Mouse (Mus musculus) adrenal gland, postnatal 10 days (tissue): ENCODE data around the gene Lamtor2. TPM values are rescaled to one million over a fixed set of nuclear protein-coding genes. Genes with fewer than 3 reads are reported as not detected.
"Not testable (repeated sequence)": the region's sequence is repeated elsewhere in the genome, so short reads cannot be mapped to it uniquely, and the experiment has no call there.

Experiments
- DNase-seq: peaks from one replicate; pipeline ENCODE4 v3.0.0; 2021; ENCODE audit warnings: mixed read lengths
- long read RNA-seq, 2 experiments: library from polyadenylated mRNA; stranded (forward); transcript quantifications; one replicate each; pipeline ENCODE4 v2.0.0; 2021
- total RNA-seq, 2 experiments: library from RNA; stranded (reverse); gene quantifications; 2 replicates each; pipeline ENCODE4 v1.2.3; 2021

The Lamtor2 gene
- total RNA-seq: 100 to 1,000 TPM; 131 to 132 TPM
- long read RNA-seq, experiment 1, transcript Lamtor2-203 (2 exons, 567 nt): minor isoform, 5 of 135 reads
- long read RNA-seq, experiment 1, transcript Lamtor2-202 (4 exons, 568 nt): minor isoform, 13 of 135 reads
- long read RNA-seq, experiment 1, transcript Lamtor2-201 (4 exons, 668 nt): major isoform, 99 of 135 reads
- long read RNA-seq, experiment 1, partial matches to known transcripts: 5 of 135 reads
- long read RNA-seq, experiment 1, other reads (novel, unspliced or antisense): 11 of 135 reads
- long read RNA-seq, experiment 2, transcript Lamtor2-202 (4 exons, 568 nt): minor isoform, 11 of 102 reads
- long read RNA-seq, experiment 2, transcript Lamtor2-201 (4 exons, 668 nt): major isoform, 76 of 102 reads
- long read RNA-seq, experiment 2, partial matches to known transcripts: 5 of 102 reads
- long read RNA-seq, experiment 2, other reads (novel, unspliced or antisense): 3 of 102 reads

GRCm38 (mm10) chr3:88552676-88553524, at the start of gene Lamtor2:
Gene Lamtor2, minus strand, starts transcription at chr3:88553074.
- peak; percentile 98 for DNase-seq

GRCm38 (mm10) chr3:88602466-88602865, 49.6 kb upstream of the Lamtor2 start:
- DNase-seq: no peak

- not testable (repeated sequence) for DNase-seq
These were observed 43.7 kb upstream of the Lamtor2 start for GRCm38 (mm10) chr3:88596547-88596946.

- DNase-seq: no peak
These were observed 41.2 kb upstream of the Lamtor2 start for GRCm38 (mm10) chr3:88593893-88594580.

- DNase-seq: no peak
These were observed 40.2 kb upstream of the Lamtor2 start for GRCm38 (mm10) chr3:88592942-88593576.

GRCm38 (mm10) chr3:88591950-88592731, 39.3 kb upstream of the Lamtor2 start:
- peak; percentile 53 for DNase-seq

GRCm38 (mm10) chr3:88591044-88591443, 38.2 kb upstream of the Lamtor2 start:
- no peak for DNase-seq

- DNase-seq: no peak
These were observed 37.4 kb upstream of the Lamtor2 start for GRCm38 (mm10) chr3:88590246-88590645.

- no peak for DNase-seq
These were observed 33.8 kb upstream of the Lamtor2 start for GRCm38 (mm10) chr3:88586640-88587039.

GRCm38 (mm10) chr3:88585769-88586168, 32.9 kb upstream of the Lamtor2 start:
- no peak for DNase-seq

- DNase-seq: peak; percentile 86
These were observed 26.7 kb upstream of the Lamtor2 start for GRCm38 (mm10) chr3:88579454-88580117.

GRCm38 (mm10) chr3:88578498-88579424, 25.9 kb upstream of the Lamtor2 start:
- DNase-seq: no peak

- not testable (repeated sequence) for DNase-seq
These were observed 25.0 kb upstream of the Lamtor2 start for GRCm38 (mm10) chr3:88577846-88578245.

GRCm38 (mm10) chr3:88575540-88575939, 22.7 kb upstream of the Lamtor2 start, which contains the start of gene Ssr2:
Gene Ssr2, plus strand, starts transcription at chr3:88575876.
- no peak for DNase-seq

- DNase-seq: no peak
These were observed 20.9 kb upstream of the Lamtor2 start for GRCm38 (mm10) chr3:88573810-88574209.

GRCm38 (mm10) chr3:88572835-88573234, 20.0 kb upstream of the Lamtor2 start:
- DNase-seq: no peak

- no peak for DNase-seq
These were observed 19.0 kb upstream of the Lamtor2 start for GRCm38 (mm10) chr3:88571856-88572255.

- no peak for DNase-seq
These were observed 17.5 kb upstream of the Lamtor2 start for GRCm38 (mm10) chr3:88570341-88570740.

- DNase-seq: no peak
These were observed 16.8 kb upstream of the Lamtor2 start for GRCm38 (mm10) chr3:88569694-88570093.
